Mouse (Mus musculus) forebrain, embryonic 12.5 days (tissue): ENCODE results near the gene Cryga. TPM values are rescaled to one million over a fixed set of nuclear protein-coding genes. Genes with fewer than 3 reads are reported as not detected.
A peak's percentile ranks its signal among the peaks of the same experiment; 100 is the strongest.

Experiments
- ATAC-seq: fragments of 200-750 bp; cut with Nextera tagmentation; 2 replicates; pipeline ENCODE4 v1.8.0; 2017; ENCODE audit warnings: moderate TSS enrichment; ENCODE audit not compliant: low FRiP score
- H3K27ac ChIP-seq: fragments of 300-500 bp; sonication (generic); 2 replicates; pipeline ENCODE4 v1.5.1; 2016; ENCODE audit warnings: mild to moderate bottlenecking
- H3K27me3 ChIP-seq: fragments of 300-500 bp; sonication (generic); 2 replicates; pipeline ENCODE4 v1.6.1; 2016; ENCODE audit warnings: mild to moderate bottlenecking
- H3K36me3 ChIP-seq: fragments of 300-500 bp; sonication (generic); replicated peaks from 2 replicates; pipeline ENCODE4 v1.6.1; 2016; ENCODE audit warnings: mild to moderate bottlenecking
- H3K4me1 ChIP-seq: fragments of 300-500 bp; sonication (generic); 2 replicates; pipeline ENCODE4 v1.6.1; 2016
- H3K4me2 ChIP-seq: fragments of 300-500 bp; sonication (generic); 2 replicates; pipeline ENCODE4 v1.6.1; 2016; ENCODE audit warnings: mild to moderate bottlenecking, moderate library complexity
- H3K4me3 ChIP-seq: fragments of 300-500 bp; sonication (generic); replicated peaks from 2 replicates; pipeline ENCODE4 v1.5.1; 2016; ENCODE audit warnings: mild to moderate bottlenecking
- H3K9ac ChIP-seq: fragments of 300-500 bp; sonication (generic); 2 replicates; pipeline ENCODE4 v1.6.1; 2016; ENCODE audit warnings: mild to moderate bottlenecking
- H3K9me3 ChIP-seq: fragments of 300-500 bp; sonication (generic); 2 replicates; pipeline ENCODE4 v1.6.1; 2016
- WGBS: fragments of 180-500 bp; shearing (Covaris S2); methylation state at CpG from one replicate; pipeline ENCODE4 v1.1.7; 2016; 5-methylcytosine and 5-hydroxymethylcytosine counted together
- polyA plus RNA-seq: library from polyadenylated mRNA; unstranded; fragments of >200 nt; fragmentation: Nextera tagmentation; extraction: Ambion mirVana; gene quantifications from 2 replicates; pipeline ENCODE4 v1.2.1, GENCODE M21; 2016

The Cryga gene
- 0.33 TPM in 1 of 2 replicates, not detected in the other for polyA plus RNA-seq

GRCm38 (mm10) chr1:65103273-65103672 is at the start of gene Cryga:
Gene Cryga, minus strand, starts transcription at chr1:65103373.
- Histone ChIP-seq H3K27me3 (no peaks in the 10 kb centered on the region), H3K36me3 (no peaks in the 10 kb centered on the region), H3K27ac (no peak within 1 kb of the TSS), H3K9ac (no peak within 1 kb of the TSS), H3K4me2 (no peak within 1 kb of the TSS), H3K4me3 (no peak within 1 kb of the TSS), H3K9me3 (no peaks in the 10 kb centered on the region), H3K4me1 (no peaks in the 10 kb centered on the region)
- ATAC-seq: no peak
- WGBS: 89% methylated on average over 11 of the region's 11 CpGs

- H3K36me3 ChIP-seq: no peaks in the 10 kb centered on the region
- no peak overlapping the region for H3K4me2 ChIP-seq
- H3K27me3 ChIP-seq: no peaks in the 10 kb centered on the region
- H3K9ac ChIP-seq: no peak overlapping the region
- no peak for ATAC-seq
- no peak overlapping the region for H3K27ac ChIP-seq
- 76% methylated on average over 3 of the region's 3 CpGs for WGBS
- H3K4me1 ChIP-seq: no peaks in the 10 kb centered on the region
- no peaks in the 10 kb centered on the region for H3K9me3 ChIP-seq
- H3K4me3 ChIP-seq: no peak overlapping the region
Observed at GRCm38 (mm10) chr1:65147971-65148370, 44.8 kb upstream of the Cryga start.

GRCm38 (mm10) chr1:65147326-65147725 is 44.2 kb upstream of the Cryga start:
- Histone ChIP-seq H3K36me3 (no peaks in the 10 kb centered on the region), H3K27ac (no peak overlapping the region), H3K9ac (no peak overlapping the region), H3K4me3 (no peak overlapping the region), H3K27me3 (no peaks in the 10 kb centered on the region), H3K4me2 (no peak overlapping the region), H3K4me1 (no peaks in the 10 kb centered on the region), H3K9me3 (no peaks in the 10 kb centered on the region)
- 94% methylated on average over 5 of the region's 5 CpGs for WGBS
- ATAC-seq: no peak

- no peaks in the 10 kb centered on the region for H3K4me1 ChIP-seq
- H3K36me3 ChIP-seq: no peaks in the 10 kb centered on the region
- H3K4me2 ChIP-seq: no peak overlapping the region
- 67% methylated on average over 2 of the region's 2 CpGs for WGBS
- no peak overlapping the region for H3K4me3 ChIP-seq
- no peaks in the 10 kb centered on the region for H3K9me3 ChIP-seq
- no peak for ATAC-seq
- H3K27me3 ChIP-seq: no peaks in the 10 kb centered on the region
- H3K9ac ChIP-seq: no peak overlapping the region
- H3K27ac ChIP-seq: no peak overlapping the region
Observed at GRCm38 (mm10) chr1:65146601-65147000, 43.4 kb upstream of the Cryga start.

GRCm38 (mm10) chr1:65144783-65145182 is 41.6 kb upstream of the Cryga start:
- no peak overlapping the region for H3K9ac ChIP-seq
- no peak overlapping the region for H3K27ac ChIP-seq
- H3K4me2 ChIP-seq: no peak overlapping the region
- no peaks in the 10 kb centered on the region for H3K27me3 ChIP-seq
- no peaks in the 10 kb centered on the region for H3K9me3 ChIP-seq
- no peak overlapping the region for H3K4me3 ChIP-seq
- no peaks in the 10 kb centered on the region for H3K36me3 ChIP-seq
- ATAC-seq: no peak
- H3K4me1 ChIP-seq: no peaks in the 10 kb centered on the region
- WGBS: 96% methylated on average over 2 of the region's 2 CpGs

GRCm38 (mm10) chr1:65137560-65137959 is 34.4 kb upstream of the Cryga start:
- H3K4me1 ChIP-seq: no peaks in the 10 kb centered on the region
- H3K27me3 ChIP-seq: no peaks in the 10 kb centered on the region

GRCm38 (mm10) chr1:65132833-65133232 is 29.7 kb upstream of the Cryga start:
- Histone ChIP-seq H3K27me3 (no peaks in the 10 kb centered on the region), H3K9me3 (no peaks in the 10 kb centered on the region), H3K4me2 (no peak overlapping the region), H3K4me3 (no peak overlapping the region), H3K36me3 (no peaks in the 10 kb centered on the region), H3K27ac (no peak overlapping the region), H3K9ac (no peak overlapping the region), H3K4me1 (no peaks in the 10 kb centered on the region)
- 80% methylated on average over 1 of the region's 1 CpGs for WGBS
- ATAC-seq: no peak

More at GRCm38 (mm10) chr1:65137560-65137959, 34.4 kb upstream of the Cryga start:
- WGBS: 88% methylated on average over 6 of the region's 6 CpGs
- Histone ChIP-seq H3K9me3 (no peaks in the 10 kb centered on the region), H3K4me2 (no peak overlapping the region), H3K36me3 (no peaks in the 10 kb centered on the region), H3K4me3 (no peak overlapping the region), H3K27ac (no peak overlapping the region), H3K9ac (no peak overlapping the region)
- ATAC-seq: no peak

GRCm38 (mm10) chr1:65131671-65132070 is 28.5 kb upstream of the Cryga start:
- H3K4me2 ChIP-seq: no peak overlapping the region
- no peaks in the 10 kb centered on the region for H3K27me3 ChIP-seq
- H3K4me3 ChIP-seq: no peak overlapping the region
- H3K4me1 ChIP-seq: no peaks in the 10 kb centered on the region
- H3K9me3 ChIP-seq: no peaks in the 10 kb centered on the region
- no peak for ATAC-seq
- H3K27ac ChIP-seq: no peak overlapping the region
- no peak overlapping the region for H3K9ac ChIP-seq
- no peaks in the 10 kb centered on the region for H3K36me3 ChIP-seq
- 88% methylated on average over 1 of the region's 1 CpGs for WGBS

GRCm38 (mm10) chr1:65130226-65130625 is 27.1 kb upstream of the Cryga start:
- no peak for ATAC-seq
- no peak overlapping the region for H3K4me3 ChIP-seq
- H3K36me3 ChIP-seq: no peaks in the 10 kb centered on the region
- 81% methylated on average over 3 of the region's 3 CpGs for WGBS
- no peak overlapping the region for H3K27ac ChIP-seq
- no peak overlapping the region for H3K9ac ChIP-seq
- no peaks in the 10 kb centered on the region for H3K4me1 ChIP-seq
- H3K9me3 ChIP-seq: no peaks in the 10 kb centered on the region
- no peak overlapping the region for H3K4me2 ChIP-seq
- no peaks in the 10 kb centered on the region for H3K27me3 ChIP-seq

GRCm38 (mm10) chr1:65129634-65130180 is 26.5 kb upstream of the Cryga start:
- H3K27me3 ChIP-seq: no peaks in the 10 kb centered on the region
- no peak overlapping the region for H3K4me2 ChIP-seq
- WGBS: 79% methylated on average over 3 of the region's 3 CpGs
- H3K9me3 ChIP-seq: no peaks in the 10 kb centered on the region
- H3K27ac ChIP-seq: no peak overlapping the region
- no peak for ATAC-seq
- no peak overlapping the region for H3K4me3 ChIP-seq
- H3K36me3 ChIP-seq: no peaks in the 10 kb centered on the region
- no peak overlapping the region for H3K9ac ChIP-seq
- H3K4me1 ChIP-seq: no peaks in the 10 kb centered on the region

GRCm38 (mm10) chr1:65122574-65123372 is 19.6 kb upstream of the Cryga start, which contains the start of gene D630023F18Rik:
Gene D630023F18Rik, minus strand, starts transcription at chr1:65123214.
- 25% methylated on average over 9 of the region's 9 CpGs for WGBS
- H3K9ac ChIP-seq: no peak within 1 kb of the TSS
- H3K4me2 ChIP-seq: peak within 1 kb of the TSS; percentile 37
- H3K27ac ChIP-seq: no peak within 1 kb of the TSS
- H3K4me3 ChIP-seq: no peak within 1 kb of the TSS
- no peaks in the 10 kb centered on the region for H3K9me3 ChIP-seq
- peaks cover 3% of the 10 kb centered on the region for H3K4me1 ChIP-seq
- ATAC-seq: no peak
- no peaks in the 10 kb centered on the region for H3K27me3 ChIP-seq
- H3K36me3 ChIP-seq: no peaks in the 10 kb centered on the region

- H3K9ac ChIP-seq: no peak within 1 kb of the TSS
- no peaks in the 10 kb centered on the region for H3K27me3 ChIP-seq
- WGBS: 89% methylated on average over 1 of the region's 1 CpGs
- no peak within 1 kb of the TSS for H3K27ac ChIP-seq
- peaks cover 3% of the 10 kb centered on the region for H3K4me1 ChIP-seq
- no peak within 1 kb of the TSS for H3K4me2 ChIP-seq
- no peak for ATAC-seq
- H3K9me3 ChIP-seq: no peaks in the 10 kb centered on the region
- no peak within 1 kb of the TSS for H3K4me3 ChIP-seq
- H3K36me3 ChIP-seq: no peaks in the 10 kb centered on the region
Observed at GRCm38 (mm10) chr1:65119438-65119837, 16.3 kb upstream of the Cryga start, which contains the start of gene Gm28845. Gene Gm28845, minus strand, starts transcription at chr1:65119558.
